ENCODE assay signal across 14 mouse cellular contexts in the genomic region with DNA sequence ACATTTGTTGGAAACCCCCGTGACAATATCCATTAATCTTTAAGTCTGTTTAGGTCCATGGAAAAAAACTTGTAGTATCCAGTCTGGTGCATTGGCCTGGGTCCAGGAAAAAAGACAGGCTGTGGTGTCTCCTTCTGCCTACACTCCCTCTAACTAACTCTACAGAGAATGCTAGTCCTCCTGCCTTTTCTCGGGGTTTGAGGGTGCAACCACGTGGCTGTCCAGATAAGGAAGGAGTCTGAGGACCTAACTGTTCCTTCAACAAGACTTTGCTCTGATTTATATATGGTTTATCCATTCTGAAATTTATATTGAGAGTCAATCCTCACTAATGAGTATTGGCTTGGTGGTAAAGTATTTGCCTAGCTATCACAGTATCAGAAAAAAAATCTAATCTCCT.
"Had no signal": no experiment of that assay in that cellular context is flagged by ENCODE, and none has a peak within 500 bp of the region (broad histone marks: within the 10 kb centered on the region; RNA-seq: fewer than 3 reads in every experiment).

No protein-coding gene starts in this region.

- DNase-seq: lung, adult 18-20 months; lung, embryonic 14.5 days; lung, postnatal 10 days; lung, postnatal 4 days; midbrain, embryonic 14.5 days; retina, postnatal 1 day; right cerebral cortex, adult 18-20 months; right cerebral cortex, postnatal 25 days; right cerebral cortex, postnatal 4 days; spleen, adult 18-20 months; thymus, adult 18-20 months; thymus, postnatal 14 days; thymus, postnatal 36 days had no signal

- ATAC-seq: midbrain, embryonic 16.5 days had no signal
